In genomic region chr9:71230011-71230410, GRCm38 (mm10) we compare ENCODE assay signal across 22 mouse cellular contexts. TPM values are rescaled to one million over a fixed set of nuclear protein-coding genes. Genes with fewer than 3 reads are reported as not detected.
DNase-seq lines count a peak whose midpoint lies in the region; ATAC-seq lines count a peak whose summit lies in the region.
"Had no signal": no experiment of that assay in that cellular context is flagged by ENCODE, and none has a peak within 500 bp of the region (broad histone marks: within the 10 kb centered on the region; RNA-seq: fewer than 3 reads in every experiment).

No protein-coding gene starts in this region.

- 4% methylated on average over 6 of the region's 6 CpGs for WGBS in heart, embryonic 10.5 days
- WGBS in kidney, embryonic 15.5 days = 11% methylated on average over 6 of the region's 6 CpGs

- H3K27me3 ChIP-seq in heart, embryonic 10.5 days (ENCODE audit: insufficient read depth, poor library complexity, severe bottlenecking) = peaks cover 9% of the 10 kb centered on the region; the same call in 1 of the 2 replicates
- no peaks in the 10 kb centered on the region for H3K27me3 ChIP-seq in kidney, embryonic 15.5 days
- H3K27me3 ChIP-seq: CH12.LX, Patski had no signal

- H3K4me2 ChIP-seq in kidney, embryonic 15.5 days = no peak overlapping the region
- H3K4me2 ChIP-seq: heart, embryonic 11.5 days; hindbrain, embryonic 12.5 days; hindbrain, embryonic 15.5 days had no signal

- H3K9ac ChIP-seq in kidney, embryonic 15.5 days = no peak overlapping the region
- H3K9ac ChIP-seq: forebrain, postnatal 0 days; hindbrain, embryonic 12.5 days; hindbrain, embryonic 15.5 days had no signal

- H3K4me1 ChIP-seq in heart, embryonic 10.5 days = peaks cover 8% of the 10 kb centered on the region; the same call in 1 of the 2 replicates
- H3K4me1 ChIP-seq in kidney, embryonic 15.5 days = peaks cover 15% of the 10 kb centered on the region
- H3K4me1 ChIP-seq: hindbrain, embryonic 12.5 days had no signal

- no peaks in the 10 kb centered on the region for H3K36me3 ChIP-seq in heart, embryonic 10.5 days
- H3K36me3 ChIP-seq in kidney, embryonic 15.5 days = no peaks in the 10 kb centered on the region
- H3K36me3 ChIP-seq: G1E; hindbrain, embryonic 12.5 days; hindbrain, embryonic 15.5 days had no signal

- no peak overlapping the region for H3K27ac ChIP-seq in heart, embryonic 10.5 days
- H3K27ac ChIP-seq in kidney, embryonic 15.5 days = no peak overlapping the region
- H3K27ac ChIP-seq: heart, adult 2 months; hindbrain, embryonic 12.5 days; hindbrain, embryonic 15.5 days had no signal

- peak; percentile 18 for DNase-seq in heart, adult 11 months
- DNase-seq in heart, embryonic 10.5 days (ENCODE audit: low spot score) = no peak
- DNase-seq in embryo, embryonic 10 days (ENCODE audit: low spot score) = peak; percentile 61
- peak; percentile 27 for DNase-seq in embryo, embryonic 9.5 days (ENCODE audit: extremely low spot score)
- DNase-seq in mesoderm, embryonic 11.5 days (ENCODE audit: low read depth, low spot score) = peak; percentile 73
- no peak for DNase-seq in kidney, postnatal 10 days
- DNase-seq: adrenal gland, postnatal 14 days; cerebellum, adult 11 months; cerebellum, adult 2 months; cerebellum, adult 9-11 months; cerebellum, postnatal 25 days; forebrain, postnatal 0 days; gastrocnemius, postnatal 25 days; heart, adult 2 months had no signal

- H3K4me3 ChIP-seq in heart, embryonic 10.5 days = no peak overlapping the region
- no peak overlapping the region for H3K4me3 ChIP-seq in kidney, embryonic 15.5 days (replicated peaks)
- H3K4me3 ChIP-seq: heart, adult 2 months; hindbrain, embryonic 12.5 days; hindbrain, embryonic 15.5 days had no signal

- no peaks in the 10 kb centered on the region for H3K9me3 ChIP-seq in heart, embryonic 10.5 days
- H3K9me3 ChIP-seq in kidney, embryonic 15.5 days (replicated peaks) = no peaks in the 10 kb centered on the region
- H3K9me3 ChIP-seq: G1E; hindbrain, embryonic 12.5 days; hindbrain, embryonic 15.5 days had no signal

- ATAC-seq in kidney, embryonic 15.5 days (replicated peaks; ENCODE audit: low FRiP score) = no peak
- ATAC-seq: forebrain, embryonic 14.5 days; forebrain, postnatal 0 days; Patski had no signal

RNA-seq across cellular contexts. Expression of gene Aldh1a2, which starts 14.4 kb away (rescaled TPM):
- 21.5 and 33.3 TPM in 2 replicates for polyA plus RNA-seq in heart, embryonic 10.5 days (2016; fragmentation: Nextera tagmentation; extraction: Ambion mirVana)
- 323 and 326 TPM in 2 replicates for polyA plus RNA-seq in kidney, embryonic 15.5 days (2015; fragmentation: Nextera tagmentation; extraction: Ambion mirVana)
- polyA plus RNA-seq: G1E had no signal

Comparison
In these comparisons a context has a peak if more than half of its experiments do, and no peak if none do; other contexts are left out.
1. DNase-seq: peak in heart, adult 11 months (single experiment), embryo, embryonic 10 days (single experiment), embryo, embryonic 9.5 days (single experiment) and mesoderm, embryonic 11.5 days (single experiment); none in heart, embryonic 10.5 days (single experiment) and kidney, postnatal 10 days (single experiment).